Mouse (Mus musculus): ENCODE results near the gene Plcb2.
A peak's percentile ranks its signal among the peaks of the same experiment; 100 is the strongest.

Gene Plcb2

GRCm38 (mm10) chr2:118716677-118717076 lies 11.6 kb downstream of the Plcb2 start:
- no peak for DNase-seq (ENCODE audit: low read depth, low spot score)

GRCm38 (mm10) chr2:118714230-118714629 lies 14.0 kb downstream of the Plcb2 start:
- DNase-seq (ENCODE audit: low read depth, low spot score): no peak

- DNase-seq (ENCODE audit: low read depth, low spot score): no peak
Observed at GRCm38 (mm10) chr2:118713631-118714030, 14.6 kb downstream of the Plcb2 start.

DNA sequence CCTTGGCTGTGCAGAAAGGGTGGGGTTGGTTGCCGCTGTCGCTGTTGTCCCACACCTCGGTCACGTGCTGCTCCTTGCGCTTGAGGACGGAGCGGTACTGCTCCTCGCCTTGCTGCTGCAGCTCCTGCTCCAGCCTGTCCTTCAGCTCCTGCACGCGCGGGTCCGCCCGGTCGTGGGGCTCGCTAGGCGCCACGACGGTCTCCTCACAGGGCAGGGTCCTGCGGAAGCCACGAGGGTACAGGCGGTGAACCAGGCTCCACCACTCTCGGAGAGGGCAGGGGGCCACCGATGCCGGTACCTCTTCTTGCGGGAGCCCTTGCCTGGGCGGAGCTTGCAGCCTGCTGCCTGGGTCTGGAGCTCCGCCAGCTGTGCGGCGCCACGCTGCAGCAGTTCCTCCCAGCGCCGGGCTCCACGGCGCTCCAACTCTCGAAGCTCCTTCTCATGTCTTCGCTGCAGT lies 17.2 kb downstream of the Plcb2 start:
- DNase-seq (ENCODE audit: low read depth, low spot score): peak; percentile 25

- no peak for DNase-seq (ENCODE audit: low read depth, low spot score)
Observed at GRCm38 (mm10) chr2:118709655-118710221, 18.5 kb downstream of the Plcb2 start.

DNA sequence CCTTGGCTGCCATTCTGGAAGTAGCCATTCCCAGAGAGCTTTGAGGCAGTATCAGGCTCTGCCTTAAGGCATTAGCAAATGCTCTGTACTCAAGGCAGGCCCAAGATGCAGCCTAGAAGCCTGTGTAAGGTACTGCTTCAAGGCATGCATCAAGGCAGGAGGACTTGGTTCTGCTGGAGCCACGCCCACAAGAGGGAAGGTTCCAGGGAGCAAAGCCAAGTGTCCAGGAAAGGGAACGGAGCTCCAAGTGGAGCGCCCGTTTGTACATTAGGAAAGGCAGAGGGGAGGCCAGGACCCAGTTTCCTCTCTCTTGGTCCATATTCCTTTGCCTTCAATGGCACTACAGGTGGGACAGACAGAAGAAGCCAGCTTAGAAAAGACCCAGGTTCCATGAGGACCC lies 19.8 kb downstream of the Plcb2 start:
- DNase-seq (ENCODE audit: low read depth, low spot score): no peak

DNA sequence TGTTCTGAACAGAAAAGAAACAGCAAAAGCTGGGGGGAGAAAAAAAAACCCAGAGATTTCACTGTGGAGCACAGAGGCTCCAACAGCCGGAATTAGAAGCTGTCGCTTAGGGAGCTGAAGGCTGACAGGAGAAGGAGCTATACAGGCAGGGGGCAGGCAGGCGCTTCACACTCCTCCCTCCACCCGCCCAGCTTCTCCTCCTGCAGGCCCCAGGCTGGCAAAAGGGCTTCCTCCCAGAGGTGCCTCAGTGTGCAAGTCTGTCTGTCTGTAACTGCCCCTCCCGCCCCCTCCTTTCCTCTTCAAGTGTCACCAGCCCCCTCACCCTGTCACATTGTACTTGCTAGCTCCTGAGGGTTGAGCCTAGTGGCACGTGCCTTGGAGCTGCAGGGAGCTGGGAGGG lies 21.8 kb downstream of the Plcb2 start:
- no peak for DNase-seq (ENCODE audit: low read depth, low spot score)

DNA sequence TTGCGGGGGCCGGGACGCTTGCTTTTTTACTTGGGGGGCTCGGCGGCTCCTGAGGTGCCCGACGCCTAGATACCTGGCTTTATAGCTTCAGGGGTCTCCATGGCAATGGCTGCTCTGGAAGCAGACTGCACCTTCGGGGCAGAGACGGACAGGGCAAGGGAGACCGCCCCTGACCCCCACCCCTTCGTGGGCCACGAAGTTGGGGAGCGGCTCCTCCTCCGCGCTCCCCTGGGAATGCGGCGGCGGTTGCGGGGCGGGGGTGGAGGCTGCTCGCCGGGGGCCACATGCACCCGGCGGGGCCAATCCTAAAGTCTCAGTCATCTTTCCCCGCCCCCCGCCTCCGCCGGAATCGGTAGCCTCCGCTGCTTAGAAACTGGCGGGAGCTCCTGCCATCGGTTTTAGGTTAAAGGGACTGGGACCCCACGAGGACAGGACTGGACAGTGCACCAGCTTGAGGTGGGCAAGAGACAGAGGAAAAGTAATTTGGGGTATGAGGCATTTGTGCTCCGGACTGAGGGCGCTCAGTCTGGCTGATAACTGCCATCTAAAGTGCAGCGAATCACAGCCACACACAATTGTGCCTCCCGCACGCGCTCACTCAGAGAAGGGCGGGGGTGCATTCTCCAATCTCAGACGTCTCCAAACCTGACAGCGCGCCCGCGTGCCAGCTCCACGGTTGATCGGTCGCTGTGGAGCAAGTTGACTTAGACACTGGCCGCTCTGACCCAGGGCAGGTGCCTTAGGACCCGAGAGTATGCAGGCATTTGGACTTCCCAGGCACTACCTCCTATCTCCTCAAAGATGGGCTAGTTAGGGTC lies 24.1 kb downstream of the Plcb2 start, which contains the start of gene Ankrd63:
Gene Ankrd63, minus strand, starts transcription at position 51 of the 818 bp plus-strand sequence.
- DNase-seq (ENCODE audit: low read depth, low spot score): no peak

- peak; percentile 17 for DNase-seq (ENCODE audit: low read depth, low spot score)
Observed at GRCm38 (mm10) chr2:118702883-118703761, 25.1 kb downstream of the Plcb2 start.

DNA sequence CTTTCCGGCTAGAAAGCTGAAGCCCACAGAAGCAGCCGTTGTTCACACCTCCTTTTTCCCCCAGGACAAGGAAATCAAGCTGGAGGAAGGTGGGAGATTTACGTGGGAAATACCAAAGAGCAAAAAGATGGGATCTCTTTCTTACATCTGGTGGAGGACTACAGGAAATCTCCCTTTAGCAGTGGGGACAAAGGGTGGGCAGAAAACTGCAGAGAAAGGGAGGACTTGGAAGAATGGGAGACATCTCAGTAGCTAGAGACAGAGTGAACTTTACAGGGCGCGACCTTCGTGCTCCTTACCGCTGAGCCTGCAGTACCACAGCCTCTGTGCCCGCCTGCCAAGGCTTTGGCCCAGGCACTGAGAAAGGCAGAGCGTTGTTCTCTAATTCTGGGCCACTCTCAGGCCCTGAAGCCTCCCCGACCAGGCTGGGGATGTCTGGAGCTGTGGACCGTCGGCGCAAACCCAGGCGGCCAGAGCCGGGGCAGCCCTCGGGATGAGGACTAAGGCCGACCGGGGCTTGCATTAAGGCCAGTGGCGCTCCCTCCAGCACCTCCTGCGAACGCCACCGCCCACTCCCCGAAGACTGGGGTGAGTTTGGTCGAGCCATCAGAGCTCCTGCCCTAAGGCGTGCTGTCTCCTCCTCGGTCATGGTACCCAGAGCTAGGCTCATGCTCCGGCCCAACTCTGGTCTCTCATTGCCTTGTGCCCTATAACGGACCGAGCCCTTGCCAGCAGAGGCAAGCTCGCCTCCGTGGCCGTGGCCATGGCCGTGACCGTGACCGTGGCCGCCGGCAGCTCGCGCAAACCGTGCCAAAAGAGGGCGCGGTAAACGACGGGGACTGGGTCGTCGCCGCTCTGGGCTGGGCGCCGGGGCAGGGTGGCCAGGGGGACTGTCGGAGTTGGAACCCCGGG lies 26.0 kb downstream of the Plcb2 start:
- DNase-seq (ENCODE audit: low read depth, low spot score): no peak

DNA sequence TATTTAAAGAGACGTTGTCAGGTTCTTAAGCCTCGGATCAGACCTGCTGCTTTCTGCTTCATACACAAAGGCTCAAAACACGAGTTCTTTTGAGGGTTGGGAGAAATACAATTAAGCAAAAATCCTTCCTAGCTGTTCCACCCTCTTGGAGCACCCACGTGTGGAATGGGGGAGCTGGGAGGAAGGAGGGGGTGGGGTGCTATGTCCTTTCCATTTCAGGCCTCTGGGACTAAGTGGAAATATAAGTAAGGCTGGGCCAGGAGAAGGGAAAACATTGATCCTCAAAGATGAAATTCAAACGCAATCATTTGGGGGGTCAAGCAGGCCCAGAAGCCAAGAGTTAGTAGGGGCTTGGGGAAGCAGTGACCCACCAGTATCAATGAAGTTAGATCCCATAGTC lies 27.1 kb downstream of the Plcb2 start:
- DNase-seq (ENCODE audit: low read depth, low spot score): no peak

GRCm38 (mm10) chr2:118700179-118701062 lies 27.8 kb downstream of the Plcb2 start:
- DNase-seq (ENCODE audit: low read depth, low spot score): peak; percentile 82

DNA sequence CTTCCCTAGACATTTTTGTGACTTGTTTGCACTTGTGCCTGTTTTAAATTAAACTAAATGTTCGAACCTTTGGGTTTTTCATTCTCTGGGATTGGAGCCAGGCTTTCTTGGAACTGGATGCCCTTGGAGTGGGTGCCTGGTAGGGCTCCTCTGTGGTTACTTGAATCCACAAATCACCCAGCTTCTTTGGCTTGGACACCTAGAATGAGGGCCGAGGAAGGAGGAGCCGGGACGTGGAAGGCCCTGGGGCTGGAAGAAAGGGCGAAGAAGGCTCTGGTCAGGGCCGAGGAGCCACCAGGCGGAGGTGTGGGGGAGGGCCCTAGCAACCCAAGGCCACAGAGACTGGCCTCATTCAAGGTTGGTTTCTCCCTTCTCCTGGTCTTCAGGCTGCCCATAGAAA lies 30.3 kb downstream of the Plcb2 start:
- DNase-seq (ENCODE audit: low read depth, low spot score): no peak

- no peak for DNase-seq (ENCODE audit: low read depth, low spot score)
Observed at GRCm38 (mm10) chr2:118697311-118697877, 30.8 kb downstream of the Plcb2 start.

DNA sequence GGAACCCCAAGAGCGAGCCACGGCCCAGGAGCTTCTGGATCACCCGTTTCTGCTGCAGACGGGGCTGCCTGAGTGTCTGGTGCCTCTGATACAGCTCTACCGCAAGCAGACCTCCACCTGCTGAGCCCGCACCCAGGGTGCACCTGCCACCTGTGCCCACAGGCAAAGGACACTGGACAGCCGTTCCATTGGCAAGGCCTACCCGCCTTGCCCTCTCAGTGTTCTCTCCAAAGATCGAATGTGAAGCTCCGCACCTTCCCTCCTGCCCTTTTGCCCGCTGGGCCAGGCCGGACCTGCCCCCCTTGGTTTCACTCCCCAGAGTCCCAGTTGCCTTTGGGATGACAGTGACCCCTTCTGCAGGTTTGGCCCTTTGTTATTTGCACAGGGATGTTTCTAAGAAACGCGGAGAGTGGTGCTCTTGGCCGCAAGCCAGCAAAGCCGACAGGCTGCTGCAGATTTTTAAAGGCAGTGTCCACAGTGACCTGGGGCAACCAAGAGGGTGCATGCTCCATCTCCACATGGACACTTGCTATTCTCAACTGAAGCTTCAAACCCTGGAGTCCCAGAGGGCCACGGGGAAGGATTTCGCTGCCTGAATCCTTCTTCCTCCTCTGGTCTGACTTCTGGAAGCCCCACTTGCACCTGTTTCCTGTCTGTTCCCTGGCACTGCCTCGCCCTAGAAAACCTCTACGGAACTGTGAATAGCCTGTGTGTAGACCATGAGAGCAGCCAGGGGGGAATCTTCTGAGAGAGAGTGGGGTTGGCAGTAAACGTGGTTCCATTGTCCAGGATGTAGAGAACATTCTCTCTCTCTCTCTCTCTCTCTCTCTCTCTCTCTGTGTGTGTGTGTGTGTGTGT lies 31.6 kb downstream of the Plcb2 start:
- DNase-seq (ENCODE audit: low read depth, low spot score): no peak

- DNase-seq (ENCODE audit: low read depth, low spot score): peak; percentile 64
Observed at GRCm38 (mm10) chr2:118695677-118696232, 32.5 kb downstream of the Plcb2 start.

GRCm38 (mm10) chr2:118693370-118693966 lies 34.8 kb downstream of the Plcb2 start:
- DNase-seq (ENCODE audit: low read depth, low spot score): no peak

- DNase-seq (ENCODE audit: low read depth, low spot score): no peak
Observed at GRCm38 (mm10) chr2:118689875-118690274, 38.4 kb downstream of the Plcb2 start.

Data from forelimb bud, embryonic 11.5 days (tissue).